In the genomic region with DNA sequence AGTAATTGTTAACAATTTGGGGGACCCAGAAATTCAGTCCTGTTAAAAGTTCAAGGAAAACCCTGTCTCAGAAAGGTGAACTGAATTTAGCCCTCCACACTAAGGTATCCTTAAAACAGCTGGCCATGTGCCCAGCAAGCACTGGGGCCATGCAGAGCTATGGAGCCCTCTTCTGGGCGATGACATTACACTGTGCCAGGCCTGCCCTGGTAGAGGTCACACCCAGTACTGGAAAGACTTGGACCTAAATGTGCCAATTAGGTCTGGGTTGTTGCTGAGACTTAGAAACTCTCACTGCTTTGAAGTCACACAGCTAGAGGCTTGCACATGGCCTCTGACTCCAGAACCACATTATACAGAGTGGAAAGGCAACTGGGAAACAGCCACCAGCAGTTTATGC, we compare ENCODE assay signal across 8 mouse cellular contexts. TPM values are rescaled to one million over a fixed set of nuclear protein-coding genes. Genes with fewer than 3 reads are reported as not detected.
DNase-seq lines count a peak whose midpoint lies in the region; ATAC-seq and TF ChIP-seq lines count a peak whose summit lies in the region.
"Had no signal": no experiment of that assay in that cellular context is flagged by ENCODE, and none has a peak within 500 bp of the region (broad histone marks: within the 10 kb centered on the region; RNA-seq: fewer than 3 reads in every experiment).

No protein-coding gene starts in this region.

- no peak for ATAC-seq in kidney, embryonic 14.5 days (ENCODE audit: low FRiP score, low TSS enrichment)
- ATAC-seq in heart, embryonic 16.5 days (replicated peaks; ENCODE audit: extremely low read depth, insufficient read depth, low FRiP score) = peak; percentile 70; the same call in 1 of the 2 replicates
- peak; percentile 68 for ATAC-seq in midbrain, embryonic 15.5 days (replicated peaks)

- 18% methylated on average over 1 of the region's 1 CpGs for WGBS in kidney, adult 2 months
- WGBS in kidney, embryonic 14.5 days = 44% methylated on average over 1 of the region's 1 CpGs
- WGBS in heart, embryonic 16.5 days = 32% methylated on average over 1 of the region's 1 CpGs
- 53% methylated on average over 1 of the region's 1 CpGs for WGBS in midbrain, embryonic 15.5 days

- H3K9ac ChIP-seq in kidney, embryonic 14.5 days (ENCODE audit: low read depth, low read length) = no peak overlapping the region
- no peak overlapping the region for H3K9ac ChIP-seq in CH12.LX (ENCODE audit: insufficient read depth, low read depth)
- H3K9ac ChIP-seq in heart, embryonic 16.5 days (ENCODE audit: low read length) = no peak overlapping the region
- H3K9ac ChIP-seq in midbrain, embryonic 15.5 days = no peak overlapping the region
- H3K9ac ChIP-seq: heart, embryonic 15.5 days had no signal

- H3K9me3 ChIP-seq in kidney, embryonic 14.5 days (ENCODE audit: control insufficient read depth, low read length) = no peaks in the 10 kb centered on the region
- H3K9me3 ChIP-seq in CH12.LX (replicated peaks; ENCODE audit: low read length) = no peaks in the 10 kb centered on the region
- H3K9me3 ChIP-seq in heart, embryonic 16.5 days (replicated peaks; ENCODE audit: control insufficient read depth, low read length) = no peaks in the 10 kb centered on the region
- H3K9me3 ChIP-seq in midbrain, embryonic 15.5 days = no peaks in the 10 kb centered on the region
- H3K9me3 ChIP-seq: heart, embryonic 15.5 days had no signal

- in situ Hi-C loops in CH12.LX (cut with MboI; ENCODE audit: low pct_ligation_motif_present, low pct_unique_long_range_greater_than_20kb, low sequenced_read_pairs) = no loop called here

- no peaks in the 10 kb centered on the region for H3K79me2 ChIP-seq in CH12.LX (replicated peaks; ENCODE audit: control insufficient read depth, extremely low read depth, insufficient read depth, poor library complexity, severe bottlenecking)

- peak; percentile 40 for TF ChIP-seq RAD21 in CH12.LX (IDR thresholded peaks at IDR 0.05; ENCODE audit: low read depth, low read length)

- H3K27me3 ChIP-seq in kidney, adult 2 months (replicated peaks; ENCODE audit: control insufficient read depth, insufficient read depth, low read length) = no peaks in the 10 kb centered on the region
- H3K27me3 ChIP-seq in kidney, embryonic 14.5 days (ENCODE audit: control insufficient read depth, insufficient read depth, low read length) = no peaks in the 10 kb centered on the region
- H3K27me3 ChIP-seq in CH12.LX (replicated peaks) = peaks cover 67% of the 10 kb centered on the region
- H3K27me3 ChIP-seq in heart, embryonic 16.5 days (ENCODE audit: control insufficient read depth, insufficient read depth, low read length) = no peaks in the 10 kb centered on the region
- no peaks in the 10 kb centered on the region for H3K27me3 ChIP-seq in midbrain, embryonic 15.5 days (replicated peaks)
- H3K27me3 ChIP-seq: heart, embryonic 15.5 days had no signal

- no peak overlapping the region for H3K4me2 ChIP-seq in kidney, embryonic 14.5 days (replicated peaks; ENCODE audit: low read depth, low read length)
- H3K4me2 ChIP-seq in CH12.LX (ENCODE audit: insufficient read depth, low read depth, poor library complexity, severe bottlenecking) = no peak overlapping the region
- no peak overlapping the region for H3K4me2 ChIP-seq in heart, embryonic 16.5 days (ENCODE audit: low read depth, low read length)
- H3K4me2 ChIP-seq in midbrain, embryonic 15.5 days = no peak overlapping the region
- H3K4me2 ChIP-seq: heart, embryonic 15.5 days had no signal

- H3K4me3 ChIP-seq in kidney, adult 2 months (ENCODE audit: insufficient read depth, low read depth, low read length) = no peak overlapping the region
- H3K4me3 ChIP-seq in kidney, embryonic 14.5 days (ENCODE audit: low read length) = no peak overlapping the region
- no peak overlapping the region for H3K4me3 ChIP-seq in CH12.LX (replicated peaks in 1 of 3; ENCODE audit: low read depth in 2 of 3, low read length in 2 of 3, poor library complexity in 1 of 3)
- no peak overlapping the region for H3K4me3 ChIP-seq in heart, embryonic 16.5 days (ENCODE audit: low read length)
- H3K4me3 ChIP-seq in midbrain, embryonic 15.5 days = no peak overlapping the region
- H3K4me3 ChIP-seq: heart, embryonic 15.5 days had no signal

- no peaks in the 10 kb centered on the region for H3K36me3 ChIP-seq in kidney, adult 2 months (ENCODE audit: control insufficient read depth, insufficient read depth, low read length)
- H3K36me3 ChIP-seq in kidney, embryonic 14.5 days (ENCODE audit: control insufficient read depth, insufficient read depth, low read length) = no peaks in the 10 kb centered on the region
- H3K36me3 ChIP-seq in CH12.LX (replicated peaks in 1 of 2; ENCODE audit: control insufficient read depth in 1 of 2, insufficient read depth in 1 of 2, low read length in 1 of 2) = no peaks in the 10 kb centered on the region
- no peaks in the 10 kb centered on the region for H3K36me3 ChIP-seq in heart, embryonic 16.5 days (ENCODE audit: control insufficient read depth, insufficient read depth)
- H3K36me3 ChIP-seq in midbrain, embryonic 15.5 days (replicated peaks) = no peaks in the 10 kb centered on the region
- H3K36me3 ChIP-seq: heart, embryonic 15.5 days had no signal

- no peak for TF ChIP-seq EP300 in CH12.LX (IDR thresholded peaks at IDR 0.05; ENCODE audit: low read length)

- dilution Hi-C loops in CH12.LX (cut with MboI; ENCODE audit: extremely low pct_ligation_motif_present, extremely low pct_unique_long_range_greater_than_20kb, low sequenced_read_pairs) = no loop called here

- H3K4me1 ChIP-seq in kidney, adult 2 months (ENCODE audit: control insufficient read depth, insufficient read depth, low read length) = no peaks in the 10 kb centered on the region
- no peaks in the 10 kb centered on the region for H3K4me1 ChIP-seq in kidney, embryonic 14.5 days (ENCODE audit: control insufficient read depth, insufficient read depth, low read length)
- H3K4me1 ChIP-seq in CH12.LX (ENCODE audit: control insufficient read depth in 1 of 2, insufficient read depth in 2 of 2) = peaks cover 0 to 2% of the 10 kb centered on the region in 2 experiments; a peak in 1 of 4 replicates
- H3K4me1 ChIP-seq in heart, embryonic 16.5 days (ENCODE audit: control insufficient read depth, insufficient read depth, low read length) = no peaks in the 10 kb centered on the region
- no peaks in the 10 kb centered on the region; the same call in 1 of the 2 replicates for H3K4me1 ChIP-seq in midbrain, embryonic 15.5 days
- H3K4me1 ChIP-seq: heart, embryonic 15.5 days had no signal

- no peak overlapping the region for H3K27ac ChIP-seq in kidney, adult 2 months (ENCODE audit: insufficient read depth, low read depth, low read length)
- no peak overlapping the region for H3K27ac ChIP-seq in kidney, embryonic 14.5 days (ENCODE audit: low read depth, low read length)
- no peak overlapping the region for H3K27ac ChIP-seq in CH12.LX (ENCODE audit: insufficient read depth, low read depth)
- H3K27ac ChIP-seq in heart, embryonic 16.5 days (ENCODE audit: low read length) = no peak overlapping the region
- H3K27ac ChIP-seq in midbrain, embryonic 15.5 days = no peak overlapping the region
- H3K27ac ChIP-seq: heart, embryonic 15.5 days had no signal

- DNase-seq in kidney, adult 2 months = peak; percentile 41
- no peak for DNase-seq in CH12.LX (ENCODE audit: extremely low read depth)
- DNase-seq in adrenal gland, postnatal 10 days = peak; percentile 64
- DNase-seq in c-Kit-positive CD71-positive TER-119-positive erythroid progenitor cells, embryonic 14.5 days (ENCODE audit: low spot score) = no peak

- no peak for TF ChIP-seq POLR2A in kidney, adult 2 months (IDR thresholded peaks at IDR 0.05; ENCODE audit: low read depth, low read length)
- TF ChIP-seq POLR2A in CH12.LX (IDR thresholded peaks at IDR 0.05; ENCODE audit: low read depth, low read length) = no peak

- no peak; the same call in 1 of the 2 replicates for TF ChIP-seq CTCF in kidney, adult 2 months (conservative IDR thresholded peaks at IDR 0.05; ENCODE audit: insufficient read depth, insufficient read length, low read depth, low read length)
- peak in 1 of 2 experiments; percentile 36; a peak in 2 of 4 replicates for TF ChIP-seq CTCF in CH12.LX (conservative IDR thresholded peaks at IDR 0.05 in 1 of 2, IDR thresholded peaks at IDR 0.05 in 1 of 2; ENCODE audit: low read depth in 2 of 2, low read length in 2 of 2)

TF ChIP-seq in CH12.LX, 34 proteins besides CTCF, POLR2A, EP300 and RAD21:
- TF ChIP-seq CHD1 (IDR thresholded peaks at IDR 0.05; ENCODE audit: low read depth, low read length) = no peak
- TF ChIP-seq ZMIZ1 (IDR thresholded peaks at IDR 0.05; ENCODE audit: low read depth, low read length) = no peak
- TF ChIP-seq NELFE (IDR thresholded peaks at IDR 0.05; ENCODE audit: low read depth, low read length) = no peak
- TF ChIP-seq POLR2AphosphoS2 (IDR thresholded peaks at IDR 0.05; ENCODE audit: low read depth, low read length) = no peak
- no peak for TF ChIP-seq MXI1 (IDR thresholded peaks at IDR 0.05; ENCODE audit: low read depth, low read length)
- TF ChIP-seq JUND (conservative IDR thresholded peaks at IDR 0.05; ENCODE audit: low read depth, low read length) = no peak
- no peak for TF ChIP-seq HCFC1 (IDR thresholded peaks at IDR 0.05; ENCODE audit: low read depth, low read length)
- no peak for TF ChIP-seq RCOR1 (conservative IDR thresholded peaks at IDR 0.05; ENCODE audit: low read depth, low read length)
- no peak for TF ChIP-seq NRF1 (IDR thresholded peaks at IDR 0.05; ENCODE audit: low read depth, low read length)
- TF ChIP-seq ELF1 (IDR thresholded peaks at IDR 0.05; ENCODE audit: low read depth, low read length) = no peak
- TF ChIP-seq PAX5 (IDR thresholded peaks at IDR 0.05; ENCODE audit: low read length) = no peak
- TF ChIP-seq JUN (IDR thresholded peaks at IDR 0.05; ENCODE audit: insufficient read depth, low read depth, low read length) = no peak
- TF ChIP-seq MAFK (IDR thresholded peaks at IDR 0.05; ENCODE audit: insufficient replicate concordance, low read length) = no peak
- no peak for TF ChIP-seq IRF4 (IDR thresholded peaks at IDR 0.05; ENCODE audit: low read depth, low read length)
- no peak for TF ChIP-seq ZKSCAN1 (IDR thresholded peaks at IDR 0.05; ENCODE audit: borderline replicate concordance, low read depth, low read length)
- TF ChIP-seq CHD2 (IDR thresholded peaks at IDR 0.05; ENCODE audit: low read length) = no peak

RNA-seq across cellular contexts. Expression of a gene that starts 45.2 kb away (rescaled TPM):
- polyA plus RNA-seq in kidney, adult 2 months (2012; rRNA removed) = 6.5 and 9.1 TPM in 2 replicates
- polyA plus RNA-seq in kidney, embryonic 14.5 days (2014; fragmentation: Nextera tagmentation; extraction: Ambion mirVana) = 28.6 and 40.3 TPM in 2 replicates
- 30.8 and 40.9 TPM in 2 replicates for total RNA-seq in CH12.LX (2012; rRNA removed)
- total RNA-seq in CH12.LX (2014; rRNA removed) = 66.5 and 76.0 TPM in 2 replicates
- 42.0 and 50.4 TPM in 2 replicates for polyA plus RNA-seq in CH12.LX (2012; ENCODE audit: insufficient read length, low read depth)
- 10 to 100 TPM; 17.0 to 17.3 TPM for total RNA-seq in adrenal gland, postnatal 10 days (2021)
- polyA plus RNA-seq in heart, embryonic 16.5 days (2015; fragmentation: Nextera tagmentation; extraction: Ambion mirVana) = 20.9 and 22.4 TPM in 2 replicates
- 25.9 and 26.3 TPM in 2 replicates for polyA plus RNA-seq in midbrain, embryonic 15.5 days (2015; fragmentation: Nextera tagmentation; extraction: Ambion mirVana)

Comparison
In these comparisons a context has a peak if more than half of its experiments do, and no peak if none do; other contexts are left out.
1. DNase-seq: peak in kidney, adult 2 months (single experiment) and adrenal gland, postnatal 10 days (single experiment); none in CH12.LX (single experiment) and c-Kit-positive CD71-positive TER-119-positive erythroid progenitor cells, embryonic 14.5 days (single experiment).